Mouse (Mus musculus): ENCODE data around the gene Abcf3. TPM values are rescaled to one million over a fixed set of nuclear protein-coding genes. Genes with fewer than 3 reads are reported as not detected.

Gene Abcf3
- polyA plus RNA-seq, 1 experiment from 2014 or later, result 84.6 TPM

DNA sequence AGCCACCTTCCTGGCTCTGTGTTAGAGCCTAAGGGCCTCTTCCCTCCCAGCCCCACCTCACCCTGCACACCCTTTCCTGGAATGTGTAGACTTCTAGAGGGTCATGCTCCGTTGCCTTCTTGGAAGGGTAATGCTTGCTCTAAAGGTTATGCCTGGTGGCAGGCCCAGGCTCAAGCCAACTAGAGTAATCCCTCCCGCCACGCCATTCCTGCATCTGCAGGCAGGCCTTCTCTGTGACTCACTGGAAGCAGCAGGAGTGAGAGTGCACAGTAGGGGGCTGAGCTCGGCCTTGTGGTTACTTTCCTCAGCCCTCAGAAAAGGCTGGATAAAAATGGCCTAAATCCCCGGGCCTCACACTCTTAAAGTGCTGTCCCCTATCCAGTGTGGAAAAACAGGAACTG, 11.3 kb upstream of the Abcf3 start:
- WGBS, result 13% methylated on average over 5 of the region's 5 CpGs
- Histone ChIP-seq H3K27ac (ENCODE audit: low read length) (no peak overlapping the region; the same call in 1 of the 2 replicates), H3K9me3 (ENCODE audit: control insufficient read depth, low read length) (no peaks in the 10 kb centered on the region), H3K4me1 (replicated peaks; ENCODE audit: control insufficient read depth, insufficient read depth, low read length) (peaks cover 26% of the 10 kb centered on the region), H3K27me3 (replicated peaks; ENCODE audit: control insufficient read depth, insufficient read depth, low read length) (no peaks in the 10 kb centered on the region), H3K4me2 (ENCODE audit: low read length) (peak overlapping the region; percentile 94), H3K9ac (replicated peaks; ENCODE audit: low read depth, low read length) (peak overlapping the region; percentile 28), H3K4me3 (replicated peaks; ENCODE audit: low read length) (peak overlapping the region; percentile 13), H3K36me3 (ENCODE audit: control insufficient read depth, insufficient read depth) (peaks cover 26% of the 10 kb centered on the region)
- no peak for ATAC-seq

DNA sequence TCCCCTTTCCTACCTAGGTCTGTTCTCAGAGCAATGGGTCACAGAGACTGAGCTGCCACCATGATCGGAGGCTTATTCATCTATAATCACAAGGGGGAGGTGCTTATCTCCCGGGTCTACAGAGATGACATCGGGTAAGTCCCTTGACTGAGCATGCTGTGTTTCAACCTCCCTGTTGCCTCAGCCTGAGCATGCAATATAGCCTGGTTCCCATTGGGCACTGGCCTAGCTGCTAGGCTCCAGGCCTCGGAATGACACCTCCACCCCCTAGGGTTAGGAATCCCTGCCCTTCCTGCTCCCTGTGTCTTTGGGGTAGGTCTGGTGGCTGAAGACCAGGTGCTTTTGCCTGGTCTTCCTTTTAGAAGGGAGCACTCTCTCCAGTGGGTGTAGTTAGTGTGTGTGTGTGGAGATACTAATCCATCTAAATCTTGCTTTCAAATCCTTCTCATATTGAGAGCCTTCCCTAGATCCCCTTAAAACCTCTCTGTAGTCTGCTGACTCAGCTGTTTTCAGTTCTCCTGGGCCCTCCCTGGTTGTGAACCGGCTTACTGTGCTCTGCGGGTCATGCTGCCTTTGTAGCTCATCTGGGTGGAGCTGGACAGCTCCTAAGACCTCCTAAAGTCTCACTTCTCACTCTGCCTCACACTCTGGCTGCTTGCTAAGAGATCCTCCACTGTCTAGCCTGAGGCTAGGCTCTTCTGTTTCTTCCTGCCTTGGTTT, 10.6 kb upstream of the Abcf3 start:
- H3K27ac ChIP-seq (ENCODE audit: low read length), result no peak overlapping the region
- H3K9ac ChIP-seq (replicated peaks; ENCODE audit: low read depth, low read length), result peak overlapping the region; percentile 28
- H3K4me3 ChIP-seq (replicated peaks; ENCODE audit: low read length), result peak overlapping the region; percentile 19
- peaks cover 26% of the 10 kb centered on the region for H3K4me1 ChIP-seq (replicated peaks; ENCODE audit: control insufficient read depth, insufficient read depth, low read length)
- H3K36me3 ChIP-seq (ENCODE audit: control insufficient read depth, insufficient read depth), result peaks cover 27% of the 10 kb centered on the region
- H3K4me2 ChIP-seq (ENCODE audit: low read length), result peak overlapping the region; percentile 94
- no peaks in the 10 kb centered on the region for H3K9me3 ChIP-seq (ENCODE audit: control insufficient read depth, low read length)
- 19% methylated on average over 6 of the region's 6 CpGs for WGBS
- no peaks in the 10 kb centered on the region for H3K27me3 ChIP-seq (replicated peaks; ENCODE audit: control insufficient read depth, insufficient read depth, low read length)
- ATAC-seq, result no peak

DNA sequence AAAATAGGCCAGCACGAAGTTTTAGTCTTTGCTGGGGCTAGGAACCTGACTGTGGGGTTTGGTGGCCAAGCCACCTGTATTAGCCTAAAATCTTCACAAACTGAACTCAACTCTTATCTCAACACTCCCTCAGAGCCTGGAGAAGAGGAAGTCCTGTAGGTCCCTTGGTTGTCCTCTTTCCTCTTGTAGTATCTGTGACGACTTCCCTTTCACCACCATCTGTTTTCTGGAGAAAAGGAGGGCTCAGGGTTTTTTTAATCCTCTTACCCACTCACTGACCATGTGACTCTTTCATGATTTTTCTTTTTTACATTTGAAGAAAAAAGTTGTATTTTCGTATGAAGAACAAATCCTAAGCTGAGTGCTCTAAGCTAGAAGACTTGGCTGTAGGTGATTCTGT, 8.7 kb upstream of the Abcf3 start:
- no peak overlapping the region for H3K4me3 ChIP-seq (replicated peaks; ENCODE audit: low read length)
- H3K27me3 ChIP-seq (replicated peaks; ENCODE audit: control insufficient read depth, insufficient read depth, low read length), result no peaks in the 10 kb centered on the region
- H3K27ac ChIP-seq (ENCODE audit: low read length), result no peak overlapping the region
- no peak overlapping the region for H3K4me2 ChIP-seq (ENCODE audit: low read length)
- H3K36me3 ChIP-seq (ENCODE audit: control insufficient read depth, insufficient read depth), result peaks cover 36% of the 10 kb centered on the region
- H3K9me3 ChIP-seq (ENCODE audit: control insufficient read depth, low read length), result no peaks in the 10 kb centered on the region
- H3K9ac ChIP-seq (replicated peaks; ENCODE audit: low read depth, low read length), result no peak overlapping the region
- WGBS, result 76% methylated on average over 3 of the region's 3 CpGs
- H3K4me1 ChIP-seq (replicated peaks; ENCODE audit: control insufficient read depth, insufficient read depth, low read length), result peaks cover 26% of the 10 kb centered on the region
- ATAC-seq, result no peak

DNA sequence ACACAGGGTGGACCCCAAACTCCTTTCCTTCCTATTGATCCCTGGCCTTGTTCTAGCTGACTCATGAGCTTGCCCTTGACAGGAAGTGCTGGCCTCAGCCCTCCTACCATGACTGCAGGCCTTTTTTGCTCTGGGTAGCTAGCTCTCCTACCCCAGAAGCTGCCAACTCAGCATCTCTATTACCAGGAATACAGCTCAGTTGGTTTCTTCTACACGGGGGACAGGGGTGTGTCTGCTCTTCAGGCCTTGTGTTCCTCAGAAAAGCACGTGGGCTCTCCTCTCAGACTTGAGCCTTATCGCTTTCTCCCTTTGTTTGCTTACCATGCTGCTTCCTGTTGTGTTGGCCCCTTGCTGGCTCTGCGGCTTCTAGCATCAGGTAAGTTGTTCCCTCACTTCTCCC, 7.9 kb upstream of the Abcf3 start:
- Histone ChIP-seq H3K9ac (replicated peaks; ENCODE audit: low read depth, low read length) (no peak overlapping the region), H3K4me1 (replicated peaks; ENCODE audit: control insufficient read depth, insufficient read depth, low read length) (peaks cover 26% of the 10 kb centered on the region), H3K4me3 (replicated peaks; ENCODE audit: low read length) (no peak overlapping the region), H3K36me3 (ENCODE audit: control insufficient read depth, insufficient read depth) (peaks cover 37% of the 10 kb centered on the region), H3K4me2 (ENCODE audit: low read length) (no peak overlapping the region), H3K27ac (ENCODE audit: low read length) (no peak overlapping the region), H3K9me3 (ENCODE audit: control insufficient read depth, low read length) (no peaks in the 10 kb centered on the region), H3K27me3 (replicated peaks; ENCODE audit: control insufficient read depth, insufficient read depth, low read length) (no peaks in the 10 kb centered on the region)
- ATAC-seq, result no peak
- WGBS, result 88% methylated on average over 4 of the region's 4 CpGs

DNA sequence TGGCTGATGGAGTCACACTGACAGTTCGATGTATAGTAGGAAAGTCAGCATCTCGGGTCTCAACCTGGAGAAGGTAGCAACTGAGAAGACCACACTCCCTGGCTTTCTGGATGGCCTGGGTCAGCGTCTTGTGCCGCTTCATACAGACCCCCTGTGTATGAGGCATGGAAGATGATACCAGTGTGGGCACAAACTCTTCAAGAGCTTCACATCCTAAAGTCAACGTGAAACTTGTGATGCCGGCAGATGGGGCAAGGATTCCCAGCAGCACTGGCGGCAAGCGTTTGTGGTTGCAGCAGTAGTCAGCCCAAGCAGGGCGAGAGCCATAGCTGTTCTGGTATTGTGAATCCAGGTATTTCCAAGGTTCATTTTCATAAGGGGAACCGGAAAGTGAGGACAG, 2.7 kb upstream of the Abcf3 start:
- ATAC-seq, result no peak
- peaks cover 29% of the 10 kb centered on the region for H3K36me3 ChIP-seq (ENCODE audit: control insufficient read depth, insufficient read depth)
- WGBS, result 92% methylated on average over 10 of the region's 10 CpGs

DNA sequence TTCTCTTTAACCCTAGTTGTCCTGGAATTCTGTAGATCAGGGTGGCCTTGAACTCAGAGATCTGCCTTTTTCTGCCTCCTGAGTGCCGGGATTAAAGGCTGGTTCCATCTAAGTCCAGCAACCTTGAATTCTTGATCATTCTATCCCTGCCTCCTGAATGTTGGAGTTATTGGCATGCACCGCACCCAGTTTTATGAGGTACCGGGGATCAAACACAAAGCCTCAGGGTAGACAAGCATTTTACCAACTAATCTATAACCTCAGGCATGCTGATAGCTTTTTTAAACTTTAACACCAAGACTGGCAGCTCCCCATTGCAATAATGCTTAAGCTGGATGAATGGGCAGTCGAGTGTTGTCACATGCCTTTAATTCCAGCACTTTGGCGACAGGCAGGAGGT, 954 bp upstream of the Abcf3 start:
- no peak overlapping the region for H3K27ac ChIP-seq (ENCODE audit: low read length)
- H3K4me2 ChIP-seq (ENCODE audit: low read length), result no peak overlapping the region; the same call in 1 of the 2 replicates
- ATAC-seq, result no peak
- 61% methylated on average over 5 of the region's 5 CpGs for WGBS
- H3K9me3 ChIP-seq (ENCODE audit: control insufficient read depth, low read length), result no peaks in the 10 kb centered on the region
- H3K27me3 ChIP-seq (replicated peaks; ENCODE audit: control insufficient read depth, insufficient read depth, low read length), result no peaks in the 10 kb centered on the region
- no peak overlapping the region for H3K4me3 ChIP-seq (replicated peaks; ENCODE audit: low read length)
- no peak overlapping the region for H3K9ac ChIP-seq (replicated peaks; ENCODE audit: low read depth, low read length)
- H3K4me1 ChIP-seq (replicated peaks; ENCODE audit: control insufficient read depth, insufficient read depth, low read length), result peaks cover 14% of the 10 kb centered on the region
- H3K36me3 ChIP-seq (ENCODE audit: control insufficient read depth, insufficient read depth), result peaks cover 32% of the 10 kb centered on the region

More for the DNA sequence above, 2.7 kb upstream of the Abcf3 start:
- Histone ChIP-seq H3K27me3 (replicated peaks; ENCODE audit: control insufficient read depth, insufficient read depth, low read length) (no peaks in the 10 kb centered on the region), H3K9ac (replicated peaks; ENCODE audit: low read depth, low read length) (no peak overlapping the region), H3K27ac (ENCODE audit: low read length) (no peak overlapping the region), H3K4me3 (replicated peaks; ENCODE audit: low read length) (no peak overlapping the region), H3K9me3 (ENCODE audit: control insufficient read depth, low read length) (no peaks in the 10 kb centered on the region), H3K4me2 (ENCODE audit: low read length) (no peak overlapping the region), H3K4me1 (replicated peaks; ENCODE audit: control insufficient read depth, insufficient read depth, low read length) (peaks cover 14% of the 10 kb centered on the region)

DNA sequence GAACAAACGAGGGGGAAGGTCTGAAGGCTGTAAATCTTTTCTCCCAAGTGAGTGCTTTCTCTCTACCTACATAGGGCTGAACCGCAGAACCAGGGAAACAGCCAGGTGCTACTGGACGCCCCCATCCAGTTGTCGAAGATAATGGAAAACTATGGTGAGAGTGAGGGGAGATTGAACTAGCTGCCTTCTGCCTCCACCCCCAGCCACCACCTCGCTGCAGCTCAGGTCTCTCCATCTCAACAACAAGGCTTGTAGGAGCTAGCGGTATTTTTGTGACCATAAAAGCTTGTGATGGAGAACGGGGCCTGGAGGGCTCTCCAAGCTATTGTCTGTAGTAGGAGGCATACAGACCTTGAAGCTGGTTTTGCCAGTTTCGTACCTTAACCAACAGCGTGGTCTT, 784 bp downstream of the Abcf3 start:
- peak overlapping the region; percentile 77 for H3K4me3 ChIP-seq (replicated peaks; ENCODE audit: low read length)
- H3K27me3 ChIP-seq (replicated peaks; ENCODE audit: control insufficient read depth, insufficient read depth, low read length), result no peaks in the 10 kb centered on the region
- no peak for ATAC-seq
- peaks cover 14% of the 10 kb centered on the region for H3K4me1 ChIP-seq (replicated peaks; ENCODE audit: control insufficient read depth, insufficient read depth, low read length)
- no peak overlapping the region for H3K27ac ChIP-seq (ENCODE audit: low read length)
- H3K36me3 ChIP-seq (ENCODE audit: control insufficient read depth, insufficient read depth), result peaks cover 29% of the 10 kb centered on the region
- WGBS, result 53% methylated on average over 9 of the region's 9 CpGs
- peak overlapping the region; percentile 90 for H3K4me2 ChIP-seq (ENCODE audit: low read length)
- H3K9me3 ChIP-seq (ENCODE audit: control insufficient read depth, low read length), result no peaks in the 10 kb centered on the region
- peak overlapping the region; percentile 82 for H3K9ac ChIP-seq (replicated peaks; ENCODE audit: low read depth, low read length)

DNA sequence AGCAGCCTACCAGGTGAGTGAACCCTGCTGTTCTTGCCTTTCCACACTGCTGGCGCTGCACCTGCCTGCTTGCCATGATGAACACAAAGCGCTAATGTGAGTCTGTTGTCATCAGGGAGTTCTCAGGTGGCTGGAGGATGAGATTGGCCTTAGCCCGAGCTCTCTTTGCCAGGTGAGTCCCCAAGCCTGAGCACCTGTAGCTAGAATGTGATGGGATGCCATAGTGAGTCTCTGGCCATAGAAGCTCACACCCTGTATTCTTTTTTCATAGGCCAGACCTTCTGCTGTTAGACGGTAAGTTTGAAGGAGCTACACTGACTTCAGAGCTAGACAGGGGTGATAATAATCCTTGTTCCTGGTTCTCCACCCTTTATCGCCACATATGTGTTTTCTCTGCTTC, 3.3 kb downstream of the Abcf3 start:
- no peak overlapping the region for H3K27ac ChIP-seq (ENCODE audit: low read length)

DNA sequence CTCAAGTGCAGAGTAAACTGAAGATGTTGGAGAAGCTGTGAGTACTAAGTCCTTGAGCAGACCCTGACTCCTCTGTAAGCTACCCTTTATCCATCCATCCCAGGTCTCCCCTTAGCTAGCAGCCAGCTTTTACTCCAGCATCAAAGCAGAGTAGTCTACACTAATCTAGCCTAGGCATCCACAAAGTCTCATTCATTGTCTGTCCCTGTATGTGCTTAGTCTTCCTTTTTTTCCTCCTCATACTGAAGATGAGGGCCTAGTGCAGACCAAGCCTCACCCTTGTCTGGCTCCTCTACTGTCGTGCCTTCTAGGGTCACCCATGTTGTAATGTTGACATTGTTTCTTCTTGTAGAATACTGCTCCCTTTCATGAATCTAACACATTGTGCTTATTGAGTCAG, 4.2 kb downstream of the Abcf3 start:
- H3K36me3 ChIP-seq (ENCODE audit: control insufficient read depth, insufficient read depth), result peaks cover 31% of the 10 kb centered on the region
- H3K9ac ChIP-seq (replicated peaks; ENCODE audit: low read depth, low read length), result no peak overlapping the region
- no peak for ATAC-seq
- 97% methylated on average over 1 of the region's 1 CpGs for WGBS
- H3K4me2 ChIP-seq (ENCODE audit: low read length), result no peak overlapping the region
- no peak overlapping the region for H3K27ac ChIP-seq (ENCODE audit: low read length)
- peaks cover 14% of the 10 kb centered on the region for H3K4me1 ChIP-seq (replicated peaks; ENCODE audit: control insufficient read depth, insufficient read depth, low read length)
- H3K9me3 ChIP-seq (ENCODE audit: control insufficient read depth, low read length), result no peaks in the 10 kb centered on the region
- no peak overlapping the region for H3K4me3 ChIP-seq (replicated peaks; ENCODE audit: low read length)
- H3K27me3 ChIP-seq (replicated peaks; ENCODE audit: control insufficient read depth, insufficient read depth, low read length), result no peaks in the 10 kb centered on the region

More for the DNA sequence above, 3.3 kb downstream of the Abcf3 start:
- Histone ChIP-seq H3K4me3 (replicated peaks; ENCODE audit: low read length) (no peak overlapping the region), H3K36me3 (ENCODE audit: control insufficient read depth, insufficient read depth) (peaks cover 29% of the 10 kb centered on the region), H3K27me3 (replicated peaks; ENCODE audit: control insufficient read depth, insufficient read depth, low read length) (no peaks in the 10 kb centered on the region), H3K9me3 (ENCODE audit: control insufficient read depth, low read length) (no peaks in the 10 kb centered on the region), H3K9ac (replicated peaks; ENCODE audit: low read depth, low read length) (no peak overlapping the region), H3K4me2 (ENCODE audit: low read length) (no peak overlapping the region), H3K4me1 (replicated peaks; ENCODE audit: control insufficient read depth, insufficient read depth, low read length) (peaks cover 14% of the 10 kb centered on the region)
- WGBS, result 92% methylated on average over 5 of the region's 5 CpGs
- no peak for ATAC-seq

DNA sequence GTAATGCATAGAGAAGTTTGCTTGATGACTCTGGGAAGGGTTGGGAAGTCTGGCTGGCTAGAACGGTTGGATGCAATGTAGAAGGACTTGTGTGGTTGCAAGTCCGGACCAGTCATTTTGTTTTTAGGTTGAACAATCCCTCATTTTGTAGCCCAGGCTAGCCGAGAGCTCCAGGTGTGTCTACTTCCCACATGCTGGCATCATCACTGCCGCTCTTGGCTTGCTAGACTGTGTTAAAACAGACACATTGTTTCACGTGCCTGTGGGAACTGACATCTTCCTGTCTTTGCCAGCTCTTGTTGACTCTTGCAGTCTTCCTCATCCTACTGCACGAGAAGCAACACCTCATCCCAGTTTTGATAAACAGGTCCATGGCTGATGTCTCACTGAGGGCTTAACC, 6.6 kb downstream of the Abcf3 start:
- peaks cover 45% of the 10 kb centered on the region for H3K36me3 ChIP-seq (ENCODE audit: control insufficient read depth, insufficient read depth)
- H3K4me3 ChIP-seq (replicated peaks; ENCODE audit: low read length), result no peak overlapping the region
- WGBS, result 91% methylated on average over 6 of the region's 6 CpGs
- no peak overlapping the region for H3K27ac ChIP-seq (ENCODE audit: low read length)
- H3K9ac ChIP-seq (replicated peaks; ENCODE audit: low read depth, low read length), result no peak overlapping the region
- H3K27me3 ChIP-seq (replicated peaks; ENCODE audit: control insufficient read depth, insufficient read depth, low read length), result no peaks in the 10 kb centered on the region
- H3K4me1 ChIP-seq (replicated peaks; ENCODE audit: control insufficient read depth, insufficient read depth, low read length), result no peaks in the 10 kb centered on the region
- H3K9me3 ChIP-seq (ENCODE audit: control insufficient read depth, low read length), result no peaks in the 10 kb centered on the region
- no peak overlapping the region for H3K4me2 ChIP-seq (ENCODE audit: low read length)
- no peak for ATAC-seq

Measured in forebrain, embryonic 16.5 days (tissue).